Mouse (Mus musculus): Measurements from ENCODE around the gene Nr3c2.

Gene Nr3c2

DNA sequence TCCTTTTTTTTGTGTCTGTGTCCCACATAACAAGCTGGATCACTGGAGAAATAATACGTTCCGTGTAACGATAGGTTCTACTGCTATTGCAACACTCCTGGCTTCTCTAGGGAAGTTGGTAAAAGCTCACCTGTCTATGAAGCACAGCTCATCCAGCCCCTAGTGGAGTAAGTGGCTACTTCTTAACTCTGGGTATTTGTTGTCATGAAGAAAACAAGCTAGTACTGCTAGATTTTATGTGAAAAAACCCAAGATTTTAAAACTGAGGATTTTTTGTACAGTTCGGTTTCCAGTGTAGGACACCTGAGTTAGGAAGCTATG lies 271.2 kb downstream of the Nr3c2 start:
- no peak for DNase-seq (ENCODE audit: low spot score)

DNA sequence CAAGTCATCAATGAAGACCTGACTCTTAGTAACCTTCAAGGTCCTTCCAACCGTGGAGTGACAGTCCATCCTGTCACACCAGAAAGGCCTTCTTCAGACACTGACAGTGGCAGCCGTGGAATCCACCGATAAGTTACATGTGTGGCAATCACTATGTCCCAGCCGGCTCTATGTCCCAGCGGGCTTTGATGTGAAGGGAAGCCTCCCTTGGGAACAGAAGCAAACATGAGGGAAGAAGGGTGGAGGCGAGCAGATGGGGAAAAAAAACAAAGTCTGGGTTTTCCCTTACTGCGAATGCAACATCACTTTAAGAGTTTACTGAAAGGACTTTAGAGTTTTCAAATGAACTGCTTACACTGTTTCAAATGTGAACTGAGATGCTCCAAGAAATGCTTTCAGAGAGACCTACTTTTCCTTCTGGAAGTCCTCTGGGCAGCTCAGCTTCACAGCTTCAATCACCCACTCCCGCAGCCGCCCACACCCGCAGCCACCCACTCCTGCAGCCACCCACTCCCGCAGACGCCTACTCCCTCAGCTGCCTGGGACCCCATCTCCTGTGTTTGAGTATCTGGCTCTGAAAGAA lies 273.9 kb downstream of the Nr3c2 start:
- no peak for DNase-seq (ENCODE audit: low spot score)

DNA sequence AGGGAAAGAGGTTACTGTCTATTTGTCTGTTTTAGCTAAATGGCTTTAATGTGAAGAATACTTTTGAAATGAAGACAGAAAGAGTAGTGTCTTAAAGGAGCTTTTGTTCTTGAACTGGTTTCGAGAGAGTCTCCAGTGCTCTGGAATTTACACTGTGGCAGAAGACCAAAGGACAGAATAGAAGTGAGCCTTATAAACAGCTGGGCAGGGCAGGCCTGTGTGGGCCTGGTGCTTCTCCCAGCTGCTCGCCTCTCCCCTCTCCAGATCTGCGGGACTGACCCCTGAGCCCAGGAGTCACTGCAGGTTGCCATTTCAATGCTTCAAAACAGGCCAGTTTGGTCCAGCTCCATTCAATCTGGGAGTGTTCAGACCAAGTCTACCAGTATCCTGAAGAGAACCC lies 274.5 kb downstream of the Nr3c2 start:
- DNase-seq (ENCODE audit: low spot score), result no peak

DNA sequence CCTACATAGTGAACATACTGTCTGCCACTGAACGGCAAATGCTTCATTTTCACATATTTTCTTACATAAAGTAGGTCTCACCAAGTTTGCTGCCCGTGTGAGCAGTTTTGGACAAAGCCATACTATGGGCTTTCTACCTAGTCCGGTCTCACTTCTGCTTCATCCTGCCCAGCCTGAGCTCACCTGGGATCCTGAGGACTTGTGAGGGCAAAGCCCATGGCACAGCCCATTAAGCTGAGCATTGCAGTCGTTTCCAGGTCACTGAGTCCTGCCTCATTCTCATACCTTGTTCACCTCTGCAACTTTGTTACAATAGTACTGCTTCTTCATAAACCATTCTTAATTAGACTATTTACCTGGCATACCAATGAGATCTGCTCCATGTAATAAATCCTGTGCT lies 276.2 kb downstream of the Nr3c2 start:
- DNase-seq (ENCODE audit: low spot score), result no peak

DNA sequence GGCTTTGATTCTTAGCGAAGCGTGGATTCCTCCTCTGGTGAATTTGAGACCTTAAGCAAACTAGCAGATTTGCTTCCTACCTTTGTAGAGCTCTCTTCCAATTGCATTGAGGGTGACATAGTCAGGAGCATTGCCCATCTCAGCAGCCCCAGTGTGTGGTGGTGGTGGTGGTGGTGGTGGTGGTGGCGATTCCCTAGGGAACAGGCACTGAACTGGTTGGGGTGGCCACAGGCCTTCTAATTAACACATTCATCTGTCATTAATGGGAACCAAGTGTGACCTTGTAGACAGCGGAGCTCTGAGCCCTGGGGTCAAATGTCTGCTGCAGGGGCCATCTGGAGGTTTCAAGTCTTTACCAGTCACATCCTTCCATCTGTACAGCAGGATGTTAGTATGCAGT lies 277.1 kb downstream of the Nr3c2 start:
- no peak for DNase-seq (ENCODE audit: low spot score)

DNA sequence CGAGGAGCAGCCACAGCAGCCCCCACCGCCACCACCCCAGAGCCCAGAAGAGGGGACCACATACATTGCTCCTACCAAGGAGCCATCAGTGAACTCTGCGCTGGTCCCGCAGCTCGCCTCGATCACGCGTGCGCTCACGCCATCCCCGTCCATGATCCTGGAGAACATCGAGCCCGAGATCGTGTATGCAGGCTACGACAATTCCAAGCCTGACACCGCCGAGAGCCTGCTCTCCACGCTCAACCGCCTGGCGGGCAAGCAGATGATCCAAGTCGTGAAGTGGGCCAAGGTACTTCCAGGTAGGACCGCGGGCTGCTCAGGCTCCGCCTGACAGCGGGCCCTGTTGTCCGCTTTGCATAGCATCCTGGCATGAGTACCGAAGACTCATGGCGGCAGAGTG lies 286.6 kb downstream of the Nr3c2 start:
- no peak for DNase-seq (ENCODE audit: low spot score)

DNA sequence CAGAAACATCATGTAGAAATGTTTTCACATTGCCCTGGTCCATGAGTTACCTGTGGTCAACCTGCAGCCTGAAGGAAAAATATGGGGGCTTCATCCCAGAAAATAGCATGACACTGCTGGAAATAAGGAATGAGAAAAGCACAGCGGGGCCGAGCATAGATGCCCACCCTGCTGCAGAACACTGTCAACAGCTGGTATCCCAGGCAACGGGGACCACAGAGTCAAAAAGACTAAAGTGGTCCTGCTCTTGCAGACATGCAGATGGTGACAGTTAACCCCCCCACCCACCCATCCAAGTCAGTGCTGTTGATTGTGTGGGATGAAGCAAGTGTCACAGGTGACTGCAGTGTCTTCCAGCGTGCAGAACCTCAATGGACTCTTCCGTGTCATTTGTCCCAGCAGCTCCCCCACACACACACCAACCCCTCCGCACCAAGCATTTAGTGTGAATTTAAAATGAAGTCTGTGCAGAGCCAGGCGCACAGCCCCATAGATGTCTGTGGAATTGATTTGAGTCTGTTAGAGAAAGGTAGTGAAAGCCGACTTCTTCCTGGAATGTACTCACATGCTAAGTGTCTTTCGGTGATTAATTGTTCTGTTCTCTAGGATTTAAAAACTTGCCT lies 287.8 kb downstream of the Nr3c2 start:
- DNase-seq (ENCODE audit: low spot score), result no peak

DNA sequence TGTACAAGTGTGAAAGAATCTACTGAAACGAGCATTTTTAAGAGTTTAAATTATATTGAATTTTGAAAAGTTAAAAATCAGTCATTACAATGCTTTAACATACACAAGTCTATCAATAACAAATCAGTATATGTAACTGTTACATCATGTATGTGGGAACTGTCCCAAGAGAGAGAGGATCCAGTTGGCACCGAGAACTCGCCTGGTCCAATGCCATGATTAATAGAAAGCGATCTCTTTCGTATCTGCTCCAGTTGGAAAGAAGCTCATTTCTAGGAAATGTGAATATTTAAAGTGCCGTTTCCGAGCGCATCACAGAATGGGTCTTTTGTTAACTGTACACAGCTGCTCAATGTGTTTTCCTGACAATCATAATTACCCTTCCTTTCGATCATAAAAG lies 288.5 kb downstream of the Nr3c2 start:
- DNase-seq (ENCODE audit: low spot score), result no peak

DNA sequence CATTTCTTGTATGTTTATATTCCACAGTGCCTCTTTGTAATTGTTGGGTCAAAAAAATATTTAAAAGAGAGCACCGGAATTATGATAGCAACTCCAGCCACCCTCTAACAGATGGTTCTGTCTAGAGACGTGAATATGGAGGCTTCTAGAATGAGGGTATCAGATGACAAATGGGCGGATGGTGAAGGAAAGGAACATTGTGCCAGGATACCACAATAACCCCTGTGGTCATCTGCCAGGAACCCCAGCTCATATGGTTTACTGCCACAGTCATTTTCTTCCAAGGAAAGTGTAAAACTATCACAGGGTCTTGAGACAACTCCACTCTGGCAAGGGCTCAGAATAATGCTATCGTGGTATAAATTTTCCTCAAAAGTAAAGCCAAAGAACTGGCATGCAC lies 289.1 kb downstream of the Nr3c2 start:
- DNase-seq (ENCODE audit: low spot score), result no peak

DNA sequence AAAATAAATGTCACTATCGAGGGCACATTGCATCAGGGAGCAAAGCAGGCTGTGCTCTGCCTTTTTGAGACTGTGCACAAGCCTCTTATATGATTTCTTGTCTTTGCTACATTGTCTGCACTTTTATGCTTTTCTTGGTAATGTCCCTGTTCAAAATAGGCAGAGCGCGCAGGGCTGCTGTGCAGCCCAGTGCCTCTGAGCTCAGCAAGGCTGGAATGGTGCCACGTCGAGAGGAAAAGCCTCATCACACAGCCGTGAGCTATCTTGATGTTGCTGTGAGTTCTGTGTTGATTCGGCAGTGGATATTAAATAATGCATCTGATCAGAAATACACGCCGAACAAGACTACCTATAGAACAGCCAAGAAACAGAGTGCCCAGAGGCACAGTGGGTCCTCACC lies 290.1 kb downstream of the Nr3c2 start:
- no peak for DNase-seq (ENCODE audit: low spot score)

DNA sequence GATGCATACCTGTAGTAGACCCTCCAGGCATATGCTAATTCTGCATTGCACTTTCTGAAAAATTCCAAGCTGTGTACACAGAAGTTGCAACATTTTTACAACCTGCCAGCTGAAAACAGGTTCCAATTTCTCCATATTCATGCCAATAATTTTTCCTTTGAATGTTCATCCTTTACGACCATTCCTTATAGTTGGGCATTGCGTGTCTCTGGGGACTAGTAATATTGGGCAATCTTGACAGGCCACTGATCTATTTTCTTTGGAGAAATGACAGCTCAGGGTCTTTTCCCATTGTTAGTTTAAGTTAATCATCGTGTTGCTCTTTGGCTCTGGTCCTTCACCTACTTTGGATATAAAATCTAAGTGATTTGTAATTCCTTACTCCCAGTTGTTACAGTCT lies 291.2 kb downstream of the Nr3c2 start:
- DNase-seq (ENCODE audit: low spot score), result no peak

DNA sequence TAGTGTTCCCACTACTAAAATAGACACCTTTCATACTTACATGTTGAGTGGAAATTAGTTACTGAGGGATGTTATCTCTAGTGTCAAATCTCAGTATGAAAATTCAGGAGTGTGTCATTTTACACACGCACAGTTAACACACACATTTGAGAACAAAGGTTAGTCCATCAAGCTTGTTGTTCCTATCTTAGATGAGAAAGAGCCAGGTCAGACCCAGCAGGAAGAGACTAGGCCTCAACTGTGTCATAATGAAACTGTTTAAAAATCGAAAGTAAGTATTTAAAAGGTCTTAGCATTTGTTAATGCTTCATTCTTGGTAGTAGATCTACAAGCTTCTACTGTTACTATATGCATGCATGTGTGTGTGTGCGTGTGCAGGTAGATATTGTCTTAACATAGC lies 310.1 kb downstream of the Nr3c2 start:
- no peak for DNase-seq (ENCODE audit: low spot score)

DNA sequence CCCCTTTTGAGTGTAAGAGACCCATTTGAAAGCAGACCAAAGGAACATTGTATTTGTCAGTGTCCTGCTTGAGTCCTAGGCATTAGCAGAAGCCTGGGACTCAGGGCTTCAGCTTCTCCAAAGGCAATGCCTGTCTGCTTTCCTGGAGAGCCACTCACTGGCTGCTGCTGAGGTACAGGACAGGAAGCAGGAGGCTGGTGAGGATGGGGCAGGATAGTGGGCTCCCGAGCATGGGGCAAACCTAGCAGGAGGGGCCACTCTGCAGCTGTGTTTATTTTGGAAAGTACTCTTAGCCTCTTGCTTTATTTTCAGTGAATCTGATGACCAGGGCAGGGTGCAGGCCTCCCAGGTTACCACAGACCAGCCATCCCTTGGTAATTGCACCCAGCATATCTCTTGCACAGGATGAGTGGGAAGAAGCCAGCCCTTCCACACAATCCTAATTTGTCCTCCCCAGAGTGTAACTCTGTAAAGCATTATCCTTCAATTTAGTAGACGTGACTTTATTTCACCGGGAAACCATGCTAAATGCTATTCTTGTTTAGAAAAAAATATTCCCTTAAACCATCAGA lies 314.7 kb downstream of the Nr3c2 start:
- DNase-seq (ENCODE audit: low spot score), result no peak

DNA sequence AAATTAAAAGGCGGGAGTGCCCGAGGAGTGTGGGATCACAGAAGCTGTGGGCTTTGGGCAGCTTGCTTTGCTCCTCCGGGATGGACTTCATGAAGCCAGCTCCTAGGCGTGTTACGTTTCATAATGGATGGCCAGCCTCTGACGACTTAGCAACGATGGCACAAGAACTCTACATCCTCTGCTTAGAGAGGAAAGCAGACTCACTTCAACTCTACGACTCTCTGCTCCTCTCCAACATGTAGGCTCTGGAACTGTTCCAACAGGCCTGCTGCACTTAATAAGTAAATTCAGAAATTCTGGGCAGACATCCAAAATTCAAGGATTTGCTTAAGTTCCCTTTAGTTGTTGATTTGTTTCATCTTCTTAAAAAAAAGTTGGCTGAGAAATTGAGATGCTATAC lies 315.4 kb downstream of the Nr3c2 start:
- DNase-seq (ENCODE audit: low spot score), result no peak

DNA sequence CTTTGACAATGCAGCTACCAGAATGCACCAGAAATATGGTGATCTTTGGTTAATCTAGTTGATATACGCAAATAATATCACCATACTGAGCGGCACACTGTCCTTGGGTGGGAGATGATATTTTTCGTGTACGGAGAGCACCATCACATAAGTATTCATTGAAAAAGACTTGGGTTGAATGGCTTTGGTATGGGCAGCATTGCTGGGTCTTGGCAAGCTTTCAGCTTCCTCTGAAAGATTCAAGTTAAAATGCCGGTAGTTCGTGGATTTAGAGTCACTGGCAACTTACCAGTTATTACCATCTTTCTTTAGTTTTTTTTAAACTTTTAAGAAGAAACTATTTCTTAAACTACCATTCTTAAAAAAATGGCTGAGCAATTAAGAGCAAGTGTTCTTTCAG lies 315.9 kb downstream of the Nr3c2 start:
- no peak for DNase-seq (ENCODE audit: low spot score)

DNA sequence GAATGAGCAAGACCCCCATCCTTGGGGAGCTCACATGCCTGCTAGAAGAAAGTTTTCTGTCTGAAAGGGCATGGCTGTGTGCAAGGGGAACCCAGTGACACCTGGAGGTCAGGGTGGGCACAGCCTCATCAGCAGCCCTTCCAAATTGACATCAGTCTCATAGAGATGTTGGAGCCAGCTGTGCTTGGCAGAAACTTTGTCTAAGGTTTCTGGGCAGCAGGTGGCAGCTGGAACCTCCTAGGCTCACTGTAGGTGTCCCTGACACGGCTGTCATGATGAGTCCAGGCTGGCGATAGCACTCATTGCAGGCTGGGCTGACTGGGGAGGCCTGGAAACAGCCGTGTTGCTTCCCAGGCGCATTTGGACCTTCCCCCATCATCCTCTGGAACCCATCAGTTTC lies 323.9 kb downstream of the Nr3c2 start:
- DNase-seq (ENCODE audit: low spot score), result no peak

DNA sequence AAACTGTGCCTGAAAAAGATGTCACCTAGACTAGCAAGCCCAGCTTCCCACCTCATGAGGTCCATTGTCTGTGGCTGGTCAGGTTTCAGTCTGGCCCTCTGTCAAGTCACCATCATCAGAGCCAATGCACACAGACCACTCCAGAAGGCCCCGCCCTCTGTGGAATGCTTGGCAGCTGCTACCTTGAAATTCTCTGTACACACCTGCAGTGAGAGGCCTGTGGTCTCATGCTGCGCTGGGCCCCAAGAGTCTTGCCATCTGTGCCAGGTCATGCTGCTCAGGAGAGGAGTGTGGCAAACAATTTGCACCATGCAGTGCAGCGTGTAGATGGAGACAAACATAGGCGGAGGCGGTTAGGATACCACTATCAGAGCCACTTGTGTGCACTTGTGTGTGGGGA lies 328.5 kb downstream of the Nr3c2 start:
- no peak for DNase-seq (ENCODE audit: low spot score)

DNA sequence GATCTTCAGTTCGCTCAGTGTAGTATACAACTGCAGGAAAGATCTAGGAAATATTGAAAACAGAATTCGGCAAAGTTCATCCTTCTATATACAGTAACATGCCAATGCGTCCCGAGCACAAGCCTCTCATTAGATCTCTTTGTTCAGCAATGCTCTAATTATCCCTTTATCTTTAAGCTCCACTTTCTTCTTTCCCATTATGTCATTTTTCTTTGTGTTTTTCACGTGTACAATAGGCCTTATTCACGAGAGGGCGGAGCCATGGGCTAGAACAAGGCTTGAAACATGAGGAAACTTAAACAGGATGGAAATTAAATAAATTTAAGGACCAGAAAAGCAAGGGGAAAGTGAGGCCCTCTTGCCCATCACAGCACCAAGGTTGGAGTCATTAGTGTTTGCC lies 329.4 kb downstream of the Nr3c2 start:
- no peak for DNase-seq (ENCODE audit: low spot score)

DNA sequence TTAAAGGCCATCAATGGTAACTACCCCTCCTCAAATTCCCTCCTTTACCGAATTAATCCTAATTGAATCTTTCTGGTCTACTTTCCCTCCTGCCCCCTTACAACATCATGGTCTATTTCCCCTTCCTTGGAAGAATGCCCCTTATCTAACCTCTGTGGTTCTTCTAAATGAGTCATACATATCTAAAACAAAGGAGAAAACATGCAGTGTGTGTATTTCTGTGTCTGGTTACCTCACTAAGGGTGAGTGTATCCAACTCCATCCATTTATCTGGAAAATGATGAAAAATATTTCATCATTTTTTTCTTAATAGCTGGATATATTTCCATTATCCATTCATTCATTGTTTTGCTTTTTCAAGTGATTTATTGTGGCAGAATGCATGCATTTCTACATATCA lies 332.0 kb downstream of the Nr3c2 start:
- DNase-seq (ENCODE audit: low spot score), result no peak

DNA sequence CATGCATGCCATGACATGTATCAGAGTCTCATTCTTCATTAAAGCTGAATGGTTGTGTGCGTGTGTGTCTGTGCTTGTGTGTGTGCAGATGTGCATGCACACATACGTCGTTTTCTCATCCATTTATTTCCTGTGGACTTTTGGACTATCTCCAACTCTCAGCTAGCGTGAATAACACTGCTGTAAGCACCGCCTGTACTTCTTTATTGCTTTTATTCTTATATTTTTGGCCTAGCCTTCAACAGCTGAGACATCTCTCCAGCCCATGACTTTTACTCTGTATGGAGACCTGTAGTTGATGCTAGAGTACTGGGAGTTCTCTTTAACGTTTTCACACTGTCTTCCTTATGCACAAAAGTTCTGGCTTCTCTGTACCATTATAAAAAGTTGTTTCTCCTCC lies 332.6 kb downstream of the Nr3c2 start:
- no peak for DNase-seq (ENCODE audit: low spot score)

DNA sequence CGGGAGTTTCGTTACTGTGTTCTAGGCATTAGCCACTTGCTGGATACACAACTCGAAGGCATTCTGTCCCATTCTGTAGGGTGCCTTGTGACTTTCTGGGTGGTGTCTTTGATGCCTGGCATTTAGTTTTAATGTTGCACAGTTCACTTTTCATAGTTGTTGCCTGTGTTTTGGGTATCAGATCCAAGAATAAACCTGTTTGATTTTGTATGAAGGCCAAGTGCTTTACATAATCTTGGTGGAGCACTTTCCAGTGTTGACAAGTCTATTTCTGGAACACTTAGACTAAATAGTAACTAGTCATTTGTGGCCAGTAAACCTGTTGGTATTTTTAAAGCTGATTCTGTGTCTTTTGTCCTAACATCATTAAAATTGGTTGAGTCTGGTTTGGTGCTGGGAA lies 333.2 kb downstream of the Nr3c2 start:
- no peak for DNase-seq (ENCODE audit: low spot score)

DNA sequence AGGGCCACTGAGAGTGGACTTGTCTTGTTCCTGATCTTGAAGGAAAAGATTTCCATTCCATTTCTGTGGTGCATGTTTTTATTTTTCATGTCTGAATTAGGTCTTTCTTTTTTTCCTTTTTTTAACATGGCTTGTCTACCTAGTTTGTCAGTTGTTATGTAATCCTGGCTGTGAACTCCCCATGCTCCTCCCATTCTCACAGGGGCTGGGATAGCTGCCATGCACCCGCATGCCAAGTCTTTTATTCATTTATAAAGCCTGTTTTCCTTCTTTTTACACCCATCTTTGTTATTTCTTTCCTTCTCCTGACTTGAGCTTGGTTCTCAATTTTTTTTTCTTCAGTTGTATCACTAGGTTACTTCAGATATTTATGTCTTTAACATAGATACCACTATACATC lies 337.5 kb downstream of the Nr3c2 start:
- no peak for DNase-seq (ENCODE audit: low spot score)

DNA sequence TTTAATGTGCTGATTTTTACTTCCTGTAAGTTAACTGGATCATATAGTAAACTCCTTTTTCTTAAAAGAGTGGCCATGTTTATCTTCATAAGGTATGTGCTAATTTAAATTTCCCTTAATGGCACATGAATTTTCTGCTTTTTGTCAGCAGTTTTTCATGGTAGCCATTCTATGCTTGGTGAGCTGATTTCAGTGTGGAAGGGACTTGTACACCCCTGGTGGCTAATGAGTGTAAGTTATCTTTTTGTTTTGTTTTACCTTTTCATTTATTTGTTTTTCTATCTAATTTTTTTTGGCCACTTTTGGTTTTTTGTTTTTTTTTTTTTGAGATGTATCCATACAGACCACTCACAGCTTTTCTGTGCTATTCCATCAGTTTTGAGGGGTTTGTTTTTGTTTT lies 340.2 kb downstream of the Nr3c2 start:
- no peak for DNase-seq (ENCODE audit: low spot score)

DNA sequence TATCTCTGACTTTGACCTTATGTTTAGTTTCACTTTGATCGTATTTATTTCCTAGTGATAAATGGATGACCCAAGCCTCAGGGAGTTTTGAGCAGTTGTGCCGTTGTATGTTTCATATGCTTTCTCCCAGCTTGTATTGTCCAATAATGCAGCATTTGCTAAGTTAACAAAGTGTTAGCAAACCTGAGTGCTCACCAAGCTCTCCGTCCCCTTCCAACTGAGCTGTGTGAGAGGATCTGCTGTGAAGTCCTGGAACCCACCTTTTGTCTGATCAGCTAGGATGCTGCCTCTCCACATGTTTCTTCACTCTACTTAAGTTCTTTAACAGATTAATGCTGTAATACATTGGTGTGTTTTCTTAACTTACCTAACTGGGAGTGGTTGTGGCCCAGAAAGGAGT lies 342.1 kb downstream of the Nr3c2 start:
- no peak for DNase-seq (ENCODE audit: low spot score)

All from ovary, postnatal 36 days (tissue).